Mouse (Mus musculus) embryonic facial prominence, embryonic 10.5 days (tissue): ENCODE measurements around the gene Plppr3. TPM values are rescaled to one million over a fixed set of nuclear protein-coding genes. Genes with fewer than 3 reads are reported as not detected.

Experiments used
- DNase-seq: peaks from one replicate; pipeline ENCODE4 v3.0.0-alpha.2; 2017; ENCODE audit warnings: low spot score
- H3K27ac ChIP-seq: fragments of 300-500 bp; sonication (generic); replicated peaks from 2 replicates; pipeline ENCODE4 v1.5.1; 2016; ENCODE audit warnings: mild to moderate bottlenecking
- H3K27me3 ChIP-seq: fragments of 300-500 bp; sonication (generic); replicated peaks from 2 replicates; pipeline ENCODE4 v1.6.1; 2016; ENCODE audit warnings: low read depth, mild to moderate bottlenecking; ENCODE audit not compliant: poor library complexity, severe bottlenecking
- H3K36me3 ChIP-seq: fragments of 300-500 bp; sonication (generic); replicated peaks from 2 replicates; pipeline ENCODE4 v1.6.1; 2016; ENCODE audit warnings: mild to moderate bottlenecking, moderate library complexity
- H3K4me1 ChIP-seq: fragments of 300-500 bp; sonication (generic); 2 replicates; pipeline ENCODE4 v1.6.1; 2016
- H3K4me3 ChIP-seq: fragments of 300-500 bp; sonication (generic); 2 replicates; pipeline ENCODE4 v1.5.1; 2016; ENCODE audit warnings: mild to moderate bottlenecking, moderate library complexity
- H3K9me3 ChIP-seq: fragments of 300-500 bp; sonication (generic); 2 replicates; pipeline ENCODE4 v1.6.1; 2016; ENCODE audit warnings: mild to moderate bottlenecking
- WGBS: fragments of 180-500 bp; shearing (Covaris S2); methylation state at CpG from one replicate; pipeline ENCODE4 v1.1.7; 2016; 5-methylcytosine and 5-hydroxymethylcytosine counted together
- polyA plus RNA-seq: library from polyadenylated mRNA; unstranded; fragments of >200 nt; fragmentation: Nextera tagmentation; extraction: Ambion mirVana; gene quantifications from 2 replicates; pipeline ENCODE4 v1.2.1, GENCODE M21; 2016

The Plppr3 gene
- polyA plus RNA-seq, 1 experiment from 2014 or later = 139 TPM

DNA sequence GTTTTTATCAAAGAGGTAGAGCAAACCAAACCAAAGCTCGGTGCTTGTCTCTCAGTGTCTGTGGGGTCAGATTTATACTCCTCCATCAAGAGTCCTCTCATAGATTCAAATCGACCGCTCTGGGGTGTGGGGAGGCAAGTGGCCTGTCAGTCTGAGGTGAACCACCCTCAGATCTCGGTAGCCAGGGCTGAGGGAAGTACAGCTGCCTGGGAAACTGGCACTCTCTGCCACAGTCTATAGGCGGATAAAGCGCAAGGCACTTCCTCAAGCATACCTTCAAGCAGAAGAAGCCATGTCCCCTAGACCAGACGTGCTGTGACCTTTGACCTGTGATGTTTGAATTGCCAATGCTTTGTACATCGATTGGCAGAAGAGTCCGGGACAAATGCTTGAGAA is 41.6 kb downstream of the Plppr3 start:
- no peak overlapping the region for H3K27ac ChIP-seq
- DNase-seq = no peak
- H3K4me3 ChIP-seq = no peak overlapping the region
- H3K36me3 ChIP-seq = no peaks in the 10 kb centered on the region
- H3K4me1 ChIP-seq = peaks cover 5% of the 10 kb centered on the region; the same call in 1 of the 2 replicates
- H3K9me3 ChIP-seq = no peaks in the 10 kb centered on the region
- 72% methylated on average over 9 of the region's 9 CpGs for WGBS
- H3K27me3 ChIP-seq = no peaks in the 10 kb centered on the region

DNA sequence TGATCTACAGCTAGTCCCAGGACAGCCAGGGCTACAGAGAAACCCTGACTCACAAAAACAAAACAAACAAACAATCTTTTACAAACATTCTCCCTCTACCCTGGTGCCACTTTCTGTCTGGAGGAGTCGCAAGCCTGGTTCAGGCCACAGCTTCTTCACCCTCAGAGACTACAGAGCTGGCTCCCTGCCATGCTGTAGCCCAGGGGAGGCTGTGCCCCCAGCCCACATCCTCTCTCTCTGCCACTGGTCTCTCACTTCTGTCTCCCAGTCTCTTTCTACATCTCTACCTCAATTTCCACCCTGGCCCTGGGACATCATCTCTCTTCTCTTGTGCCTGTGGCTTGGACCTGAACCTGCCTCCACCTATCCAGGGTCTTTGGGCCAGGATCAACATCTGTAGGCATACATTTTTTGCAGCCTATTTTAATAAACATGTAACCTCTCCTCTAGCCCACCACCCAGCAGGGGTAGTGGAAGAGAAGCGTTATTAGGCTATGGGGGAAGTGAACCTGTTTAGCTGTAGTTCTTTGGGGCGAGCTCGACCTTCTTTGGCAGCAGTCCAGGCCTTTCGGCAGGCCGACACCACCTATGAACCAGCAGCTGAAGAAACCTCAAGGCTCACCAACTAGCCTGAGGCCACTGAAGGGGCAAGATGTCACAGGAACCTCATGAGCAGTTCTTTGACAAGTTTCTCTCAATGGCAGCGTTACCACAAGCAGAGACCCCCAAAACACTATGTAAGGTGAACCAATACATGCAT is 42.2 kb downstream of the Plppr3 start:
- H3K36me3 ChIP-seq = no peaks in the 10 kb centered on the region
- no peak overlapping the region for H3K4me3 ChIP-seq
- H3K27me3 ChIP-seq = no peaks in the 10 kb centered on the region
- H3K4me1 ChIP-seq = peaks cover 5% of the 10 kb centered on the region; the same call in 1 of the 2 replicates
- H3K27ac ChIP-seq = no peak overlapping the region
- no peak for DNase-seq
- no peaks in the 10 kb centered on the region for H3K9me3 ChIP-seq
- WGBS = 85% methylated on average over 7 of the region's 7 CpGs

DNA sequence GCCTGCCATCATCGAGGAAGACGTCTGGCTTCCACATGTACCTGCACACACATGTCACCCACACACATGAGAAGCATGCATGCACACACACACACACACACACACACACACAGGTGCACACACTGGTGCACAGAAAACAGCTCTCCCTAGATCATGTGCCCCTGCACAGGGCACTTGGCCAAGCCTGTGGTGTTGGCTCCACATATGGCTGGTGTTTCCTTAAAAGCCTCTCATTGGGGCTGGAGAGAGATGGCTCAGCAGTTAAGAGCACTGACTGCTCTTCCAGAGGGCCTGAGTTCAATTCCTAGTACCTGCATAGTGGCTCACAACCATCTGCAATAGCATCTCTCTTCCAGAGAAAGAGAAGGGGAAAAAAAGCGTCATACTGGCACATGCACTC is 42.9 kb downstream of the Plppr3 start:
- H3K27me3 ChIP-seq = no peaks in the 10 kb centered on the region
- no peak overlapping the region for H3K4me3 ChIP-seq
- WGBS = 91% methylated on average over 3 of the region's 3 CpGs
- DNase-seq = no peak
- peaks cover 5% of the 10 kb centered on the region; the same call in 1 of the 2 replicates for H3K4me1 ChIP-seq
- no peaks in the 10 kb centered on the region for H3K36me3 ChIP-seq
- H3K9me3 ChIP-seq = no peaks in the 10 kb centered on the region
- H3K27ac ChIP-seq = no peak overlapping the region

DNA sequence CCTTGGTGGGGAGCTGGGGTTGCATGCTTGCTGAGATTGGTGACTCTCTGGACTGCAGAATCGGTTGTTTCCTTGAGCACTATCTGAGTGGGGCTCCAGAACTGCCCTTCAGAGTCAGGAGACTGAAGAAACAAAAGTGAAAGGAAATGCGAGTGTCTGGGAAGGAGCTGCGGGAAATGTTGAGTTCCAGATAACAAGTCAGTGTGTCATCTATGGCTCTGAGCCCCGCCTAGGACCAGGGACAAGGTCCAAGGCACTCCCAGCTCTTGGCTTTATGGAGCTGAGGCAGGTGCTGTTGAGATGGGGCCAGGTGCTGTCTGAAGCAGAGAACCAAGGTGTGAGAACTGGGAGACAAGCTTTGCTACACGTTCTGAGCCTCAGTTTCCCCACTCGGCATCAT is 50.0 kb downstream of the Plppr3 start:
- Histone ChIP-seq H3K4me1 (peaks cover 34% of the 10 kb centered on the region), H3K27ac (no peak overlapping the region), H3K4me3 (no peak overlapping the region), H3K27me3 (no peaks in the 10 kb centered on the region; the same call in 1 of the 2 replicates), H3K36me3 (peaks cover 16% of the 10 kb centered on the region), H3K9me3 (no peaks in the 10 kb centered on the region)
- 65% methylated on average over 6 of the region's 6 CpGs for WGBS
- no peak for DNase-seq

DNA sequence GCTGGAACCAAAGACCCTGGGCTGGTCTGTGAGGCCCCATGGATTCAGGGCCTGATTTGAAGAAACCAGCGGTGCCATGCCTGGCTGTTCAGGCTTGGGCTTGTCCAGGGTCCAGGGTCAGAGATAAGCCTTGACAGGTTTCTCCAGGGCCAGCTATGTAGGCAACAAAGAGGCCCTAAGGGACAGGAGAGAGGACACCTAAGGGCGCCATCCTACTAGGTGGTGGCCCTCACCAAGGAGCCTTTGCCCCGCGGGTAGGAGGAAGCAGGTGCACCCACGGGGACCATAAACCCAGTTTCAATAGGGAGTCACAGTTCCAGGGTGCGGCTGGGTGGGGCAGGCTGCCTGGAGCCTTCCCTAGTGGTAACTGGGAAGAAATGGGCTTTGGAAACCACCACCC is 51.4 kb downstream of the Plppr3 start:
- 67% methylated on average over 6 of the region's 6 CpGs for WGBS
- no peaks in the 10 kb centered on the region; the same call in 1 of the 2 replicates for H3K27me3 ChIP-seq

DNA sequence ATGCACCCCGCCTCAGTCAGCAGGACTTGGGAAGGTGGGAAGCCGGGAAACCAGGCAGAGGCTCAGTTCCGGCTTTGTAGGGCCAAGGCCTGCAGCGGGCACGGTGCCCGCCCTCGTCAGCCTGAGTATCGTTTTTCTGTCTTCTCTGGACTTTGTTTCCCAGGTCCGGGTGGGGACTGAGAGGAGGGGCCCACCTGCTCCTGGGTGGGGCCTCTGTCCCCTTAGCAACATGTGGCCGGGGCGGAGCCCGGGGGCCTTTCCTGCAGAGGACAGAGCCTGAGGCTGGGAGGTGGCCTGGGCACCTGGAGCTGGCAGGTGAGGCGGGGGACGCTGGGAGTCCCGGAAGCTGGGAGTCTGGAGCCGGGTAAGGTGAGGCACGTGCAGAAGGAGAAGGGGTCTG is 52.1 kb downstream of the Plppr3 start:
- peak overlapping the region; percentile 21; the same call in 1 of the 2 replicates for H3K4me3 ChIP-seq
- no peaks in the 10 kb centered on the region; the same call in 1 of the 2 replicates for H3K27me3 ChIP-seq
- DNase-seq = peak; percentile 43
- peak overlapping the region; percentile 66 for H3K27ac ChIP-seq
- H3K4me1 ChIP-seq = peaks cover 45% of the 10 kb centered on the region
- H3K9me3 ChIP-seq = no peaks in the 10 kb centered on the region
- WGBS = 26% methylated on average over 17 of the region's 17 CpGs
- H3K36me3 ChIP-seq = peaks cover 32% of the 10 kb centered on the region

More for the DNA sequence above, 51.4 kb downstream of the Plppr3 start:
- Histone ChIP-seq H3K4me3 (0 out of 2 replicates have a peak overlapping the region, but pooled peaks have one; percentile 21), H3K27ac (peak overlapping the region; percentile 66; the same call in 1 of the 2 replicates), H3K4me1 (peaks cover 44% of the 10 kb centered on the region), H3K9me3 (no peaks in the 10 kb centered on the region), H3K36me3 (peaks cover 30% of the 10 kb centered on the region)
- DNase-seq = no peak

DNA sequence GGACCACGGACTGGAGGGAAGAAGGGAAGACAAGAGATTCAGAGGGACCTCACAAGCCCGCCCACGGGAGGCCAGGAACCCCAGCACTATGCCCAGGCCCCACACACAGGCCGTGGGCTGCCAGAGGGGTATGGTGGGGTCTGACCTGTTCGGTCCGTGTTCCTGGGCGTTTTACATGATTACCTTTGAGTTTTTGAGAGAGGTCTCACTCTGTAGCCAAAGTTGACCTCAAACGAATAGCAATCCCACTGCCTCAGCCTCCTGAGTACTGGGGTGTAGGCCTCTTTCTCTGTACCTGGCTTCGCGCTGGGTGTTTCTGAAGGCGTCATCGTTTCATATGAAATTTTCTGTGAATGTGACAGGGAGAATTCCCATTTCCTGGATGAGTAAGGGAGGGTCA is 52.7 kb downstream of the Plppr3 start:
- 89% methylated on average over 12 of the region's 12 CpGs for WGBS
- peaks cover 38% of the 10 kb centered on the region for H3K36me3 ChIP-seq
- H3K4me3 ChIP-seq = no peak overlapping the region
- H3K9me3 ChIP-seq = no peaks in the 10 kb centered on the region
- H3K27me3 ChIP-seq = no peaks in the 10 kb centered on the region; the same call in 1 of the 2 replicates
- H3K4me1 ChIP-seq = peaks cover 45% of the 10 kb centered on the region
- no peak for DNase-seq
- H3K27ac ChIP-seq = peak overlapping the region; percentile 66; the same call in 1 of the 2 replicates

DNA sequence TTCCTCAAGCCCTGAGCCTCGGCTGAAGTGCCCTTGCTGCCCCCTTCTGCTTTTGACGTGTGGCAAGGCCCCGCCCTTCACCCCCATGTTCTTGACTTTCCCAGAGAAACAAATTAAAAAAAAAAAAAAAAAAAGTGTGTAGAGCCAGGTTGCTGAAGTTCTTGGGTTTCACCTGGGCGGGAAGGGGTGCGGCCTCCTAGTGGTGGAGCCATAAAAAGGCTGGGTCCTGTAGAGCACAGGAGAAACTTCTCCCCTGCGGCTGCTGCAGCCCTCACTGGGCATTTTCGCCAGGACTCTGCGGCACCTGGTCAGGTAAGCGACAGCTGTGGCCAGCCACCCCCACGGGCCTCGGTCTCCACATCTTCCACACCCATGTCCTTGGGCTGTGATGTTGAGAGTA is 53.7 kb downstream of the Plppr3 start, which contains the start of gene Misp:
Gene Misp (plus strand): TSS at position 208 of the 400 bp plus-strand sequence.
- 69% methylated on average over 11 of the region's 11 CpGs for WGBS

DNA sequence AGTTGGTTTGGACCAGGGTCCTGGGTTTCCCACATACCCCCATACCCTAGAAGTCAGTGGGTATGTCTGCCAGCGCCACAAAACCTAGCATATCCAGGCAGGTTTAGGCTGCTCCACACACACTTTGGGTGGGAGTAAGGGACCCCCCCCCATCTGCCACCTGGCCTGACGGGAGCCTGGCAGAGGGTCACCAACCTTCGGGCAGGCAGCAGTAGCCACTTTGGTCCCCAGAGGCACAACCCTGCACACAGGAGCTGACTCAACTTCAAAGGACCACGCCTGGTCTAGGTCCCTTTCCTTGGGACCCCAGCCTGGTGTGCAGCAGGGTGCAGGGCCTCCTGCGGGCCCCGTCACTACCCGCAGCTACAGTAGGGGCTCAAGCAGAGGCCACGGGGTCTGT is 54.2 kb downstream of the Plppr3 start:
- H3K36me3 ChIP-seq = peaks cover 53% of the 10 kb centered on the region
- no peaks in the 10 kb centered on the region; the same call in 1 of the 2 replicates for H3K27me3 ChIP-seq
- DNase-seq = no peak
- 86% methylated on average over 8 of the region's 8 CpGs for WGBS
- H3K27ac ChIP-seq = peak overlapping the region; percentile 24; the same call in 1 of the 2 replicates
- H3K9me3 ChIP-seq = no peaks in the 10 kb centered on the region
- H3K4me1 ChIP-seq = peaks cover 45% of the 10 kb centered on the region
- H3K4me3 ChIP-seq = 0 out of 2 replicates have a peak overlapping the region, but pooled peaks have one; percentile 0

More for the DNA sequence above, 53.7 kb downstream of the Plppr3 start, which contains the start of gene Misp:
- Histone ChIP-seq H3K9me3 (no peaks in the 10 kb centered on the region), H3K27ac (peak within 1 kb of the TSS; percentile 24; the same call in 1 of the 2 replicates), H3K4me1 (peaks cover 45% of the 10 kb centered on the region), H3K27me3 (no peaks in the 10 kb centered on the region; the same call in 1 of the 2 replicates), H3K4me3 (0 out of 2 replicates have a peak within 1 kb of the TSS, but pooled peaks have one; percentile 0), H3K36me3 (peaks cover 47% of the 10 kb centered on the region)
- DNase-seq = no peak

DNA sequence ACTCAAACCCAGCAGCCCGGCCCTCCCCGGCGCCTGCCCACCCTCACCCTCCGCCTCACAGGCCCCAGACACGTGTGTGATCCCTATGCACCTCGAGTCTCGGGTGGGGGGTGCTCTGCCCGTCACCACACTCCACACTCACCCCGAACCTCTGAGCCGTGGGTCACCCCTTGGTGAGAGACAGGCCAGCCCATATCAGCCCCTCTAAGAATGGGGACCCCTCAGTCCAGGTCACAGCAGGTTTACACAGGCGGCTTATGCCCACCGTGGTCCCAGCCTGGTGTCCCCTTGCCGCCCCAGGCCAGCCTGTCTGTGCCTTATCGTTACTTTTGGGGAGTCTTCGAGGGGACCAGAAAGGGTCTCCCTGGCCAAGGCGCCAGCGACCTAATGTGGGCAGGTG is 54.8 kb downstream of the Plppr3 start:
- Histone ChIP-seq H3K9me3 (no peaks in the 10 kb centered on the region), H3K4me3 (0 out of 2 replicates have a peak overlapping the region, but pooled peaks have one; percentile 5), H3K36me3 (peaks cover 59% of the 10 kb centered on the region), H3K4me1 (peaks cover 45% of the 10 kb centered on the region), H3K27ac (no peak overlapping the region), H3K27me3 (no peaks in the 10 kb centered on the region; the same call in 1 of the 2 replicates)
- no peak for DNase-seq
- 94% methylated on average over 17 of the region's 17 CpGs for WGBS

DNA sequence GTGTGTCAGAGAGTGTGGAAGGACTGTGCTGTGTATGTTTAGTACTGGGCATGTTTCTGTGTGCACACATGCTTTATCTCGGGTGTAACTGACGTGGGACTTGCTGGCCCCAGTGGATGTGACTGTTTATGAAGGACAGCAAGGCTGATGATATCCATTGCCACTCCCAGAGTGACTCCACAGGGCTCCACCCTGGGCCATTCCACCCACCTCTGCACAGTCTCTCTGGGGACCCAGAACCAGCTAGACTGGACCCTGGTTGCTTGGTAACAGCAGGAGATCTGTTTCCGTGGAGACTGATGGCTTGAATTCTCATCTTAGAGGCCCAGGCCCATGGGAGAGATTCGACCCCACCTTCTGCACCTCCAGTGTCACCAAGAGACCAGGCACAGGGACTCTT is 56.2 kb downstream of the Plppr3 start:
- peaks cover 42% of the 10 kb centered on the region for H3K4me1 ChIP-seq
- no peaks in the 10 kb centered on the region for H3K9me3 ChIP-seq
- DNase-seq = no peak
- no peak overlapping the region for H3K27ac ChIP-seq
- H3K27me3 ChIP-seq = no peaks in the 10 kb centered on the region; the same call in 1 of the 2 replicates
- 79% methylated on average over 4 of the region's 4 CpGs for WGBS
- no peak overlapping the region for H3K4me3 ChIP-seq
- H3K36me3 ChIP-seq = peaks cover 71% of the 10 kb centered on the region

DNA sequence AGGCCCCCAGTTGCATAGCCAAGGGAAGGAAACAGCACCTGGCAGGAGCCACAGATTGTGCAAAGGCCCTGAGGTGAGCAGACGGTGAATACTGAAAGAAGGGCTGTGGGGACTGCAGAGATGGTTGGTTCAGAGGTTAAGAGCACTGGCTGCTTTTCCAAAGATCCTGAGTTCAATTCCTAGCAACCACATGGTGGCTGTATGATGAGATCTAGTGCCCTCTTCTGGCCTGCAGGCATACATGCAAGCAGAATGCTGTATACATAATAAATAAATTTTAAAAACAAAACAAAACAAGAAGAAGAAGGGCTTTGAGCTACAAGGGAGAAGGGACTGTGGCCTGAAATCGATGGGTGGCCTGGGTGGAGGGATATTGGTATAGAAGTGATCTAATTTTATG is 57.3 kb downstream of the Plppr3 start:
- Histone ChIP-seq H3K9me3 (no peaks in the 10 kb centered on the region), H3K4me1 (peaks cover 34% of the 10 kb centered on the region), H3K36me3 (peaks cover 80% of the 10 kb centered on the region), H3K27ac (no peak overlapping the region), H3K4me3 (no peak overlapping the region), H3K27me3 (no peaks in the 10 kb centered on the region)
- 73% methylated on average over 2 of the region's 2 CpGs for WGBS
- DNase-seq = no peak
